Mouse (Mus musculus) G1E (cell line): ENCODE data around the gene Mip. TPM values are rescaled to one million over a fixed set of nuclear protein-coding genes. Genes with fewer than 3 reads are reported as not detected.
A peak's percentile ranks its signal among the peaks of the same experiment; 100 is the strongest.

Experiments used
- ATAC-seq: 2 replicates; pipeline ENCODE4 v1.8.0; 2016; ENCODE audit warnings: mild to moderate bottlenecking; ENCODE audit not compliant: insufficient number of reproducible peaks, poor library complexity, low FRiP score, severe bottlenecking; ENCODE audit errors: extremely low read depth
- DNase-seq: peaks from one replicate; pipeline ENCODE4 v3.0.0; 2012; ENCODE audit warnings: low spot score
- H3K27me3 ChIP-seq: 2 replicates; pipeline ENCODE4 v1.6.1; 2012; ENCODE audit warnings: mild to moderate bottlenecking, low read length, inconsistent platforms; ENCODE audit not compliant: insufficient read depth
- H3K36me3 ChIP-seq: replicated peaks from 2 replicates; pipeline ENCODE3; 2012; ENCODE audit warnings: mild to moderate bottlenecking, inconsistent platforms
- H3K4me1 ChIP-seq: 2 replicates; pipeline ENCODE4 v1.6.1; 2012; ENCODE audit warnings: low read depth, low read length, inconsistent platforms, mixed read lengths; ENCODE audit not compliant: insufficient read depth
- H3K4me3 ChIP-seq: 2 replicates; pipeline ENCODE4 v1.5.1; 2012; ENCODE audit warnings: low read depth, mild to moderate bottlenecking, inconsistent platforms, low read length, moderate library complexity, mixed read lengths
- H3K9me3 ChIP-seq: replicated peaks from 2 replicates; pipeline ENCODE4 v1.6.1; 2012; ENCODE audit warnings: inconsistent platforms
- CTCF ChIP-seq: IDR thresholded peaks from 2 replicates; pipeline ENCODE4 v1.5.1; 2012; ENCODE audit warnings: low read depth, low read length, inconsistent platforms, mixed read lengths
- GATA1 ChIP-seq: IDR thresholded peaks from 2 replicates; pipeline ENCODE4 v1.6.1; 2012; ENCODE audit warnings: borderline replicate concordance, low read length, inconsistent platforms, mixed read lengths
- GATA2 ChIP-seq: IDR thresholded peaks from 2 replicates; pipeline ENCODE4 v1.6.1; 2012; ENCODE audit warnings: low read depth, low read length, inconsistent platforms, borderline replicate concordance
- POLR2AphosphoS5 ChIP-seq: IDR thresholded peaks from 2 replicates; pipeline ENCODE4 v1.6.1; 2012; ENCODE audit warnings: low read depth, low read length, inconsistent platforms; ENCODE audit not compliant: insufficient replicate concordance
- TAL1 ChIP-seq: conservative IDR thresholded peaks from 2 replicates; pipeline ENCODE4 v1.6.1; 2012; ENCODE audit warnings: low read depth, low read length, inconsistent platforms, mixed read lengths
- polyA plus RNA-seq: library from polyadenylated mRNA; stranded (reverse); fragments of >175 nt; gene quantifications from 2 replicates; pipeline ENCODE4 v1.2.3, GENCODE M21; 2012
- total RNA-seq, 2 experiments: library from RNA; stranded (forward) in 1 of 2; stranded (reverse) in 1 of 2; fragments of 200-1000 nt in 1 of 2; fragments of >200 nt in 1 of 2; fragmentation: Nextera tagmentation in 1 of 2; gene quantifications; 2 replicates each; pipeline ENCODE4 v1.2.3; 2014 to 2017

Mip gene
- total RNA-seq (2014; fragmentation: Nextera tagmentation): not detected in 2 replicates
- 0.05 TPM in 1 of 2 replicates, not detected in the other for total RNA-seq (2017)
- polyA plus RNA-seq: 0.02 TPM in 1 of 2 replicates, not detected in the other

DNA sequence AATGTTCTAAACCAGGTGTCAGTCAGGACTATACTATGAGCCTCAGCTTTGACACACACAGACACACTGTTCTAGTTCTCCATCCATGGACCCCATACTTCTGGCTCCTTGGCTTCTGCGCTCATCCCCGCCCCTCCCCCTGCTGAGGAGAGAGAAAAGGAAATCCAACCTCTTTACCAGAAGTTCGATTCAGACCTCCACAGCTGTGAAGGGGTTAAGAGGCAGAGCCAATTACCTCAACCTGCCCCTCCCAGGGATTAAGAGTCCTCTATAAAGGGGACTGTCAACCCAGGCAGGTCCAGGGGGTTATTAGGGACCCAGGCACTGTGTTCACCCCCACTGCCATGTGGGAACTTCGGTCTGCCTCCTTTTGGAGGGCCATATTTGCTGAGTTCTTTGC, at the start of gene Mip:
Mip (plus strand) TSS at position 301 of the 400 bp plus-strand sequence.
- no peak for DNase-seq
- Histone ChIP-seq H3K4me3 (no peak within 1 kb of the TSS), H3K36me3 (peaks cover 3% of the 10 kb centered on the region), H3K9me3 (no peaks in the 10 kb centered on the region), H3K27me3 (0 out of 2 replicates have a peak, but pooled peaks cover 4% of the 10 kb centered on the region), H3K4me1 (peaks cover 58% of the 10 kb centered on the region)
- ATAC-seq: no peak
- TF ChIP-seq GATA2 (no peak), GATA1 (no peak), TAL1 (no peak), CTCF (no peak), POLR2AphosphoS5 (no peak)

DNA sequence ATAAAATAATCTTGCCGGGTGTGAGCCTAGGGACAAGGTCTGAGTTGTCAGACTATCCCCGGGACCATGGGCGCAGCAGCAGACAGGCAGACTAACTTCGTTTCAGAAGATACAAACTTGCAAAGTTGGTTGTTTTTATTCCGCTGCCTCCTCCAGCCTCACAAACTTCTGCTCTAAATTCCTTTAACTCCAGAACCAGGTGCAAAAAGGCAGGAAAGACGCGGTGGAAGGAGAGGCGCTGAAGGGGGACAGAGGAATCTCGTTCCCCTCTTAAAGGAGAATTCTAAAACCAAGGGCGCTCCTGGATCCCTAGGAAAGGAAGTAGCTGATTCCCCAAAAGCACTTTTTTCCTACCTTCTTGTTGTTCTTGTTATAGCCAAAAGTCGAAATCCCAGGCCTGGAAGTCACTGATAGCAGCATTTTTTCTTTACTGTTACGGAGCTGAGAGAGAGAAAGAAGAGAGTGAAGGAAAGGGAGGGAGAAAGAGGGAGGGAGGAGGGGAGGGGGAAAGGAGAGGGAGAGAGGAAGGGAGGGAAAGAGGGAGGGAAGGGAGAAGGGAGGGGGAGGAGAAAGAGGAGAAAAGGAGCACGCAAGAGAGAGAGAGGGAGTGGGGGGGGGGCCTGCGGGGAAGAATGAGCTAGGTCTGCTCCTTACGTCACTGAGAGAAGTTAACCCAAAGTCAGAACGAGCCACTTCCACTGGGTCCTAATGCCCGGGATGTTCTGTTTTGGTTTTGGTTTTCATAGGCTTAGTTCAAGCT, 49.5 kb upstream of the Mip start:
- Histone ChIP-seq H3K36me3 (no peaks in the 10 kb centered on the region), H3K9me3 (no peaks in the 10 kb centered on the region), H3K4me3 (peak overlapping the region; percentile 70), H3K27me3 (no peaks in the 10 kb centered on the region), H3K4me1 (peaks cover 23% of the 10 kb centered on the region)
- TF ChIP-seq CTCF (no peak), GATA2 (no peak), GATA1 (no peak), POLR2AphosphoS5 (no peak), TAL1 (no peak)
- ATAC-seq (peak; percentile 75), DNase-seq (peak; percentile 58)

DNA sequence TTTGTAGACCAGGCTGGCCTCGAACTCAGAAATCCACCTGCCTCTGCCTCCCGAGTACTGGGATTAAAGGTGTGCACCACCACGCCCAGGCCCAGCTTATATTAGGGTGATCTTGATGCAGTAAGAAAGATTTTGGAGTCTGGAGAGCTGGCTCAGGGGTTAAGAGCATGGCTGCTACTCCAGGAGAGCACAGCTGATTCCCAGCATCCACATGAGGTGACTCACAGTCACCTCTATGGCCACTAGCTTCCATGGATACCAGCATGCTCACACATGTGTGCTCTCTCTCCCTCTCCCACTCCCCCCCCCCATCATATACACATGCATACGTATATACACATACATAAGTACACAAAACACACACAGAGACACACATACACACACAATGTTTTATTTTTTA, 48.3 kb upstream of the Mip start:
- Histone ChIP-seq H3K9me3 (no peaks in the 10 kb centered on the region), H3K4me3 (no peak overlapping the region), H3K36me3 (no peaks in the 10 kb centered on the region), H3K27me3 (no peaks in the 10 kb centered on the region), H3K4me1 (peaks cover 23% of the 10 kb centered on the region)
- no peak for ATAC-seq
- TF ChIP-seq TAL1: no peak
- no peak for TF ChIP-seq GATA2
- TF ChIP-seq CTCF: no peak
- no peak for TF ChIP-seq POLR2AphosphoS5
- no peak for TF ChIP-seq GATA1
- no peak for DNase-seq

- DNase-seq (no peak), ATAC-seq (no peak)
- TF ChIP-seq POLR2AphosphoS5: no peak
- TF ChIP-seq GATA1: no peak
- TF ChIP-seq GATA2: no peak
- no peak for TF ChIP-seq TAL1
- TF ChIP-seq CTCF: no peak
- H3K27me3 ChIP-seq: no peaks in the 10 kb centered on the region
- no peaks in the 10 kb centered on the region for H3K9me3 ChIP-seq
- H3K4me3 ChIP-seq: peak within 1 kb of the TSS; percentile 20; the same call in 1 of the 2 replicates
- no peaks in the 10 kb centered on the region for H3K36me3 ChIP-seq
- H3K4me1 ChIP-seq: peaks cover 25% of the 10 kb centered on the region
Observed at GRCm38 (mm10) chr10:128179989-128180388, 45.6 kb upstream of the Mip start, which contains the start of gene Rbms2. Rbms2 (minus strand) TSS chr10:128180297.

GRCm38 (mm10) chr10:128184296-128184695, 41.3 kb upstream of the Mip start:
- ATAC-seq (no peak), DNase-seq (no peak)
- H3K9me3 ChIP-seq: no peaks in the 10 kb centered on the region
- TF ChIP-seq POLR2AphosphoS5 (no peak), CTCF (no peak), GATA2 (no peak), TAL1 (no peak), GATA1 (no peak)
- no peaks in the 10 kb centered on the region for H3K36me3 ChIP-seq
- H3K4me3 ChIP-seq: no peak overlapping the region
- H3K27me3 ChIP-seq: no peaks in the 10 kb centered on the region
- peaks cover 33% of the 10 kb centered on the region for H3K4me1 ChIP-seq

- TF ChIP-seq GATA2 (no peak), CTCF (no peak), POLR2AphosphoS5 (no peak), GATA1 (no peak), TAL1 (no peak)
- Histone ChIP-seq H3K36me3 (no peaks in the 10 kb centered on the region), H3K4me3 (no peak overlapping the region), H3K9me3 (no peaks in the 10 kb centered on the region), H3K4me1 (peaks cover 29% of the 10 kb centered on the region), H3K27me3 (no peaks in the 10 kb centered on the region)
- DNase-seq: no peak
- no peak for ATAC-seq
Observed at GRCm38 (mm10) chr10:128185277-128185940, 40.2 kb upstream of the Mip start.
